Mouse (Mus musculus) spleen, adult 2 months (tissue): Measurements from ENCODE around the gene Enpp5.

Source experiments
- CTCF ChIP-seq: fragments of 200-500 bp; IDR thresholded peaks from 2 replicates; pipeline ENCODE4 v1.5.1; 2011; ENCODE audit warnings: mild to moderate bottlenecking, inconsistent platforms; ENCODE audit not compliant: insufficient read depth, insufficient read length, insufficient replicate concordance; ENCODE audit errors: extremely low read depth
- POLR2A ChIP-seq: fragments of 200-500 bp; IDR thresholded peaks from 2 replicates; pipeline ENCODE4 v1.6.1; 2011; ENCODE audit warnings: low read depth, low read length, inconsistent platforms

DNA sequence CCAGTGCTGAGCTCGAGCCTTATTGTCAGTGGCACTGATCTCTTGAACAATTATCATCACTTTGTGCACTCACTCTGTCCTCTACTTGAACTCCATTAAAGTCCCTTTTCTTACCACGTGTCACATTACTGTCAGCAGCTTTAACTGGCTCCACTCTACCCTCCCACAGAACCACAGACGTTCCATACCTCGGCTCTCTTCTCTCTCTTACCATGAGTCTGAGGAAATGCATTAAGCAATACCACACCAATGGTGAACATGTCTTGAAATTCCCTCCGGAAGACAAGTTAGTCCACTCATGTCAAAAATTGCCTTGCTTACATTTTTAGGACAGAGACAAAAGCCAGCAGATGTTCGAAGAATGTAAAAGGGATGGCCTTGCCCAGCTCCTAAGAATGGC, 9.7 kb upstream of the Enpp5 start:
- TF ChIP-seq CTCF (no peak), POLR2A (no peak)
